Mouse (Mus musculus): ENCODE results near the gene Ttc30b.
A peak's percentile ranks its signal among the peaks of the same experiment; 100 is the strongest.
"Not testable (repeated sequence)": the region's sequence is repeated elsewhere in the genome, so short reads cannot be mapped to it uniquely, and the experiment has no call there.

Gene Ttc30b

GRCm38 (mm10) chr2:75937520-75938116 is 767 bp downstream of the Ttc30b start:
- DNase-seq, result not testable (repeated sequence)

GRCm38 (mm10) chr2:75936685-75937084 is 1.7 kb downstream of the Ttc30b start:
- not testable (repeated sequence) for DNase-seq

- DNase-seq, result no peak
Observed at GRCm38 (mm10) chr2:75933541-75933940, 4.8 kb downstream of the Ttc30b start.

- DNase-seq, result no peak
Observed at GRCm38 (mm10) chr2:75930941-75931340, 7.4 kb downstream of the Ttc30b start.

GRCm38 (mm10) chr2:75929786-75930444 is 8.5 kb downstream of the Ttc30b start:
- DNase-seq, result no peak

- DNase-seq, result no peak
Observed at GRCm38 (mm10) chr2:75929141-75929540, 9.2 kb downstream of the Ttc30b start.

GRCm38 (mm10) chr2:75928011-75928410 is 10.4 kb downstream of the Ttc30b start:
- DNase-seq, result no peak

- no peak for DNase-seq
Observed at GRCm38 (mm10) chr2:75926061-75926460, 12.3 kb downstream of the Ttc30b start.

- DNase-seq, result no peak
Observed at GRCm38 (mm10) chr2:75923807-75924340, 14.5 kb downstream of the Ttc30b start.

- no peak for DNase-seq
Observed at GRCm38 (mm10) chr2:75915040-75915439, 23.3 kb downstream of the Ttc30b start.

- DNase-seq, result no peak
Observed at GRCm38 (mm10) chr2:75907142-75907541, 31.2 kb downstream of the Ttc30b start.

GRCm38 (mm10) chr2:75901869-75902268 is 36.5 kb downstream of the Ttc30b start:
- DNase-seq, result no peak

- no peak for DNase-seq
Observed at GRCm38 (mm10) chr2:75900281-75900680, 38.1 kb downstream of the Ttc30b start.

GRCm38 (mm10) chr2:75895711-75896110 is 42.7 kb downstream of the Ttc30b start:
- no peak for DNase-seq

GRCm38 (mm10) chr2:75891981-75892380 is 46.4 kb downstream of the Ttc30b start:
- peak; percentile 38 for DNase-seq
